Mouse (Mus musculus): Measurements from ENCODE around the gene Mras. TPM values are rescaled to one million over a fixed set of nuclear protein-coding genes. Genes with fewer than 3 reads are reported as not detected.

The Mras gene
- 4.6 and 8.6 TPM in 2 replicates for polyA plus RNA-seq (2012; ENCODE audit: insufficient read depth, insufficient read length, missing spikeins)

DNA sequence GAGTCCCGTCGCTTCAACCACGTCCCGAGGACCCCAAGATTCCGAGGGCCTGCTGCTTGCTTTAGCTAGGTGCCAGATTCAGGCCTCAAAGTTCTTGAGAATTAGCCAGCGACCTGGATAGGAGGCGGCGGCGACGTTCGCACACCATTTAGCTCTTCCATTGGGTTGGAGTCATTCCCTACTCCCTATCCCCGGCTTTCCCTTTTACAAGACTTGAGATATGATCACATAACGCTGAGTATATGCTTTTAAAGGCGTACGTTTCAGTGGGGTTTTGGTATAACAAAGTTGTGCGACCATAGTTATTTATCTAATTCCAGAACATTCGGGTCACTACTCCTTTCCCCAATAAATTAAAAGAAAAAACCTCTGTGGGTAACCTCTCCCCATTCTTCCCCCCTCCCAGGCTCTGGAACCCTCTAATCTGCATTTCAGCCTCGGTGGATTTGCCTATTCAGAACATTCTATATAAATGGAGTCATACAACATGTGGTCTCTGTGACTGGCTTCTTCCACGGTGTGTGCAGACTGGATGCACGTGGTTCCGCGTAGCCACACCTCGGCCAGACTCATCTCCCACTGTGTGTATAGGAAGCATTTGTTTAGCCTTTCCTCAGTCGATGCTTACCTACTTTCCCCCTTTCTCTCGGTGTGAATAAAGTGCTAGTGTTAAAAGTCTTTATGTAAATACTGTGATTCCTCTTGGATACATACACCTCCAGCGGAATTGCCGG, at the start of gene Mras:
TSS of gene Mras (minus strand) at position 351 of the 734 bp plus-strand sequence.
- Histone ChIP-seq H3K27ac (replicated peaks; ENCODE audit: low read depth, low read length) (peak within 1 kb of the TSS; percentile 95), H3K4me1 (ENCODE audit: control insufficient read depth, insufficient read depth, insufficient read length, low read length) (peaks cover 2% of the 10 kb centered on the region; the same call in 1 of the 2 replicates), H3K4me3 (ENCODE audit: insufficient read depth, low read depth, low read length) (peak within 1 kb of the TSS; percentile 96)

DNA sequence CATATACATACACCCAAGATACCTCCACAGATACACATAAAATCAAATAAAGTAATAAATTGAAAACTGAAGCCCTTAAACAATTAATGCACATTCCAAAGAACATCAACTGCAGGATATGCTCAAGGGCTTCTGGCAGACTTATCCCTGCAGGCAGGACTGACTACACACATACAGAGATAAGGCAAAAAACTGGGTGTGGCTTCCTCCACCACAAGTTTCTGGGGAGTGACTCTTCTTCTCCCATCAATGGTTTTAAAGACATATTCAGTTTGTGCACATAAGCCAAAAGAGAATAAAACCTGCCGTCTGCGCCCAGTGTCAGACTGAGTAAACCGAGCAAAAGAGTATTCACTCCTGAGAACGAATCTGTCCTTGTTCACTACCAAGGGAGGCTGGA, 48.0 kb upstream of the Mras start:
- Histone ChIP-seq H3K4me3 (ENCODE audit: insufficient read depth, low read depth, low read length) (no peak overlapping the region), H3K4me1 (ENCODE audit: control insufficient read depth, insufficient read depth, insufficient read length, low read length) (no peaks in the 10 kb centered on the region), H3K27ac (replicated peaks; ENCODE audit: low read depth, low read length) (no peak overlapping the region)

DNA sequence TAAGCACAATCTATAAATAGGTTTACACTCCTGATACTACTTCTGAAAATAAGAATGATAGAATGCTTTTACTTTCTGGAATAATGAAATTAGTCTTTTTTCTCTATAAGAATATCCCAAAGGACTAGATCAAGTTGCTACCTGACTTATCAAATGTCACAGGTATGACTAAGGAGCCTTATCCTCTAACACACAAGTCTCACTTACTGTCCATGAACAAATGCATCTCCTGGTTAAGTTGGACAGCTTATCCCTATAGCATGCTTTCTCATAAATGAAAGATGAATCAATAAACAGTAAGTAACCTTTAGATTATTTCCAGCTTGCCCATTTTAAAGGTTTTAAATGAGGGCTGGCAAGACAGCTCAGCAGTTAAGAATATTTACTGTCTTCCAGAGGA, 47.5 kb upstream of the Mras start:
- H3K4me3 ChIP-seq (ENCODE audit: insufficient read depth, low read depth, low read length) = no peak overlapping the region
- H3K4me1 ChIP-seq (ENCODE audit: control insufficient read depth, insufficient read depth, insufficient read length, low read length) = no peaks in the 10 kb centered on the region
- H3K27ac ChIP-seq (replicated peaks; ENCODE audit: low read depth, low read length) = no peak overlapping the region

DNA sequence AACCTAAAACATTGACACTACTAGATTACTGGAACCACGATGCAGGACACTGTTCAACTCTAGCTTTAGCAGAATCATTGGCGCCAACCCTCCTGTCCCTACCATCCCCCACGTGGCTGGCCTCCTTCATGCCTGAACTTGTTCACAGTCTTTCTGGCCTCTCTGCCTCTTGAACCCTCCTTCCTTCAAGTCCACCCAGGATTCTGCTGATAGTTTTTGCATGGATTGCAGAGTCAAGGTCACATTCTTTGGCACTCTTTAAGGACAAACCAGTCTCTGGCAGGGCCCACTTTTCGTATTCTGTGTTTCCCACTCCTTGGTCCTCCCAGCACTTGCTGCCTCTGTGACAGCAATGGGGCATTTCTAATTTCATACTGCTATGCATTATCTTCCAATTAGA, 46.0 kb upstream of the Mras start:
- no peak overlapping the region for H3K27ac ChIP-seq (replicated peaks; ENCODE audit: low read depth, low read length)
- H3K4me1 ChIP-seq (ENCODE audit: control insufficient read depth, insufficient read depth, insufficient read length, low read length) = no peaks in the 10 kb centered on the region
- H3K4me3 ChIP-seq (ENCODE audit: insufficient read depth, low read depth, low read length) = no peak overlapping the region

DNA sequence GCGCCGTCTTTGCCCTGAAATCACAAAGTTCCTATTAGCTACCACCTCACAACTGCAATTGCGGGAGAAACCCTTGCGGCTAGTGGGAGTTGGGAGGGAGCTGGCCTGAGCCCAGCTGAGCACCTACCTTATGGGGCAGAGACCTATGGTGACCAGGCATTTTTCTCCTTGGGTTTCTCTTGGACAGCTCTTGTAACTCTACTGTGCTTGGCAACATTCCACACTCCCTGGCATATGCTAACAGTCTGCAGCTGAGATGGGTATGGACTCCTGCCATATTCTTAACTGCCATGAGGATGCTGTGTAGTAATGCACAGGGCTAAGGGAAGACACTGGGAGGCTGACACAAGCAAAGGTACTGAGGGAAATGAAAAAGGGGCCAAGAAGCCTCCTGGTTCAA, 43.6 kb upstream of the Mras start:
- no peak overlapping the region for H3K27ac ChIP-seq (replicated peaks; ENCODE audit: low read depth, low read length)
- no peak overlapping the region for H3K4me3 ChIP-seq (ENCODE audit: insufficient read depth, low read depth, low read length)
- no peaks in the 10 kb centered on the region for H3K4me1 ChIP-seq (ENCODE audit: control insufficient read depth, insufficient read depth, insufficient read length, low read length)

DNA sequence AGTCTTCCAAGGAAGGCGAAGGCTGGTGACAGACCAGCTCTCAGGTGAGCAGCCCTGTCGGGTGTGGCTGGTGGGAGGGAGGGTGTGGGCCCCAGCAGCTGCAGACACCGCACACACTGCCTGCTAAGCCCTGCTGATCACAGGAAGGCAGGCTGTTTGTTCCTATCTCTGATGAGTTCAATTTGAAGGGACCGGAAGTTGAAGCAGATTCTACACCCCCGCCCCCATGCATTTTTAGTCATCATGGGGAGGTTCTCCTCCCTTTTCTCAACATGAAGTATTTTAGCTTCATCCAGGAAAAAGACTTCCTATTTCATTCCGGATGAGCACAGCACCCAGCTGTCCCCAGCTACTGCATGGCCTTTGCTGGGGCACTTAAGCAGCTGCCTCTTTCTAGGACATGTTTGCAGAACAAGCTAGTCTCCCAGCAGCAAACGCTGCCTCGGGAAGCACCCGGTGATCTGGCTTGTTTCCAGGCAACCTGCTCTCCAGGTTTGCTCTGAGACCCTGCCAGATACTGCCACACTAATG, 42.1 kb upstream of the Mras start:
- H3K4me1 ChIP-seq (ENCODE audit: control insufficient read depth, insufficient read depth, insufficient read length, low read length) = no peaks in the 10 kb centered on the region
- H3K27ac ChIP-seq (replicated peaks; ENCODE audit: low read depth, low read length) = no peak overlapping the region
- no peak overlapping the region for H3K4me3 ChIP-seq (ENCODE audit: insufficient read depth, low read depth, low read length)

DNA sequence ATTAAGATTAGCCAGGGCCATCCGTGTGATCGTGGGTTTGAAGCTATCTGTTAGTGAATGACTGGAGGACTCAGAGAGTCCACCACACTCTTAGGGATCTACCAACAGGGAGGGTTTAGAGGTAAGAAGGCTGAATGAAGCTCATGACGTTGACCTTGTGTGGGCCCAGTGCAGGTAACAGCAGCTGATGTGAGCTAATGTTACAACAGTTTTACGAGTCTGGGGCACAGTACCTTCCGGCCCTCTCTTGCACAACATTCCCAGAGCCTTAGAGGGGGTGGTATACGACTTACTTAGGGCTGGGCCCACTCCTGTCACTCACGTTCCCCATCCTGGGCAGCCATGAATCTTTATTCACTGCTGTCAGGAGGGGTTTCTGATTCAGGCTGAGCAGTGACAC, 34.2 kb upstream of the Mras start:
- Histone ChIP-seq H3K27ac (replicated peaks; ENCODE audit: low read depth, low read length) (no peak overlapping the region), H3K4me1 (ENCODE audit: control insufficient read depth, insufficient read depth, insufficient read length, low read length) (no peaks in the 10 kb centered on the region), H3K4me3 (ENCODE audit: insufficient read depth, low read depth, low read length) (no peak overlapping the region)

DNA sequence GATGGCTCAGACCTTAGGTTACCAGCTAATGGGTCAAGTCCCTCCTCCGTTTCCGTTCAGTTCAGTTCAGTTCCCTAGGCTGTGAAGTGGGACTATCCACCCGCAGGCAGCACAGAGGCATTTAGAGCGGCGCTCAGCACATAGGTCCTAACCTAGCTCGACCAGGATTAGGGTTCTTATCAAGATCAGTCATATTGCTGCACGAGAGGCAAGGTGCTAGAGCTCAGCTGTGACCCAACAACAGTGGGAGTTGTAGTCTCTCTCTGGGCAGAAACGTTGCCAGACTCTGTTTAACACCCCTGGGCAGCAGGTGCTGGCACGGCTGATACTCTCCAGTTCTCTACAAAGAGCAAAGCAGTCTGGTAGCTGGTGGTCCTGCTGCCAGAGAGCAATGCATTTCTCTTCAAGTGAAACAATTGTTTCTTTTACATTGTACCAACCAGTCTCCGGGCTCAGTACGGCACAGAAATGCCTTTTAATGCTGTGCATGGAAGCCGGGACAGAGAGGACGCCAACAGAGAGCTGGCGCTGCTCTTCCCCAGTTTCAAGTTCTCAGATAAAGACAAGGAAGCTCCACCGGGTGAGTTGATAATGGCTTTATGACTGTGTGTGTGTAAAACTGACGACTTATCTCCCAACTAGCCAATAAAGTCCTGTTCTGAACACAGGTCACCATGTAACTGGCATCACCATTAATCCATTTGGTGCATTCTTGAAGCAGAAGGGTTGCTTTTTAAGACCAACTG, 33.3 kb upstream of the Mras start:
- Histone ChIP-seq H3K27ac (replicated peaks; ENCODE audit: low read depth, low read length) (no peak overlapping the region), H3K4me1 (ENCODE audit: control insufficient read depth, insufficient read depth, insufficient read length, low read length) (no peaks in the 10 kb centered on the region), H3K4me3 (ENCODE audit: insufficient read depth, low read depth, low read length) (no peak overlapping the region)

DNA sequence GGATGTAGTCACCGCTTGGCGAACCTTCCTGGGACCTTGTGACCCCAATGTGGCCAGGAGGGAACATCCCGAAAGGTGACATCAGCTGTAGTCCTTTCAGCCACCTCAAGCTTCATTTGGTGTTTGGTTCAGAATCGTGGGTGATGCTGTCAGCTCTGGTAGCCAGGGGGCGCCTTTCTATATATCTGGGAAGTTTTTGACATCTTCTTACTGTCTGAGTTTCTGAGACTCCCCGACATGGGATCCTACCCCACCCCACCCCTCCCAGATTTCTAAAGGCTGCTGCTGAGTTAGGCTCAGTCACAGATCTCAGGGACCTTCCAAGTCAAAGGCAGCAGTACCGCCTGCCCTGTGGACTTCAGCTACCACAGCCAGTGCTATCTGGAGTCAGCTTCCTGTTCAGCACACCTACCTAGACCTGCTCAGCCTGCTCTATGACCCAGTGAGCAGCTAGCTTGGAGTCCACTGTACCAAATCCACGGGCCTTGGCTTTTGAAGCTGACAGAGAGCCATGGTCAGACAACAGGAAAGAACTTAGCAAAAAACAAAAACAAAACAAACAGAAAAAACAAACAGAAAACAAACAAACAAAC, 32.6 kb upstream of the Mras start:
- H3K27ac ChIP-seq (replicated peaks; ENCODE audit: low read depth, low read length) = no peak overlapping the region
- H3K4me3 ChIP-seq (ENCODE audit: insufficient read depth, low read depth, low read length) = no peak overlapping the region
- no peaks in the 10 kb centered on the region for H3K4me1 ChIP-seq (ENCODE audit: control insufficient read depth, insufficient read depth, insufficient read length, low read length)

DNA sequence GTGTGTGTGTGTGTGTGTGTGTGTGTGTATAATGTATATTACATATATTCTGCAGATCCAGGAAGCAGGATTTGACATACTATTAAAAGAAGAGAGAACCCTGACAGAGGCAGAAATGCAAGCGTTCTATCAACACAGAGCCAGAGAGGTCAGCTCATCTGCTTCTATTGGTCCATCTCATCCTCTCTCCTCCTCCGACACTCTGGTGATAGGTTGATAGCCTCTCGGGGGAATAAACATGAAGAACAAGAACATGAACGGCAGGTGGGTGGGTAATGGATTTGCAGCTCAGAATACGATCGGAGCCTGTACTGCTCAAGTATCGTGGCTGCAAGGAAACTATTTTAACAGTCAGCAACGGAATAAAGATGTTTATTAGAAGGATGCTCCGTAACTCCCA, 31.4 kb upstream of the Mras start:
- Histone ChIP-seq H3K4me3 (ENCODE audit: insufficient read depth, low read depth, low read length) (no peak overlapping the region), H3K27ac (replicated peaks; ENCODE audit: low read depth, low read length) (no peak overlapping the region), H3K4me1 (ENCODE audit: control insufficient read depth, insufficient read depth, insufficient read length, low read length) (no peaks in the 10 kb centered on the region)

DNA sequence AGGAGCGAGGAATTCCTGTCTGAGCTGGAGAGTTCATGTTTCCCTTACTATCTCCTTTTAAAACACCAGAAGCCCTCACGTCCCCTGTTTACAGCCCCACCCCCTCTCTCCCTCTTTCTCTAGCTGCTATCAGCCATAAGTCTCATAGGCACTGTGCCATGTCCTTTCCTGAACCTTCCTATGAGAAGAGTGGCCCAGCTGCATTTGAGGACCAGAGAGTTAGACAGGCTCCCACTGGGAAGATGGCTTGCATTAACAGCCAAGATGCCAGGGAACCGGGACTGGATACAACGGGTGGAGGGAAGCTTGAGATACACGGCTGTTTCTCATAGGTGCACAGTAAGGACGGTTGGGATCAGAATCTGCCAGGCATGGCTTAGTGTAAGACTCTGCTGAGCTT, 27.7 kb upstream of the Mras start:
- H3K4me1 ChIP-seq (ENCODE audit: control insufficient read depth, insufficient read depth, insufficient read length, low read length) = no peaks in the 10 kb centered on the region
- no peak overlapping the region for H3K4me3 ChIP-seq (ENCODE audit: insufficient read depth, low read depth, low read length)
- no peak overlapping the region for H3K27ac ChIP-seq (replicated peaks; ENCODE audit: low read depth, low read length)

DNA sequence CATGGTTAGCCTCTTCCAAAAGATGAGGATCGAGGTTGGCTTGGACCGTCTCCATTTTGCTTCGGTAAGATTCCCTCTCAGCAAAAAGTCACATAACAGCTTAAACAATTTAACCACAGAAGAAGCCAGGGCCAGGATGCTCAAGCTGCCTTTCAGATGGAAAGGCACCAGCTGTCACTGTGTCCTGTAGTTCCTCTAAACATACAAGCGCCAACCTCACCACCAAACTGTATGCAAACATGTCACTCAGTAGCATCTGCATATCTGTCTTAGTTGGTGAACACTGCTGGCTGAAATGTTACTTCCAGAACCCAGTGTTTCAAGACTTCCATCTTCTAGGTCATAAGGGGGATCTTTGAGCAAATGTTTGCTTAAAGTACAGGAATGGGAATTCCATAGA, 22.5 kb upstream of the Mras start:
- H3K4me1 ChIP-seq (ENCODE audit: control insufficient read depth, insufficient read depth, insufficient read length, low read length) = no peaks in the 10 kb centered on the region
- no peak overlapping the region for H3K4me3 ChIP-seq (ENCODE audit: insufficient read depth, low read depth, low read length)
- no peak overlapping the region for H3K27ac ChIP-seq (replicated peaks; ENCODE audit: low read depth, low read length)

DNA sequence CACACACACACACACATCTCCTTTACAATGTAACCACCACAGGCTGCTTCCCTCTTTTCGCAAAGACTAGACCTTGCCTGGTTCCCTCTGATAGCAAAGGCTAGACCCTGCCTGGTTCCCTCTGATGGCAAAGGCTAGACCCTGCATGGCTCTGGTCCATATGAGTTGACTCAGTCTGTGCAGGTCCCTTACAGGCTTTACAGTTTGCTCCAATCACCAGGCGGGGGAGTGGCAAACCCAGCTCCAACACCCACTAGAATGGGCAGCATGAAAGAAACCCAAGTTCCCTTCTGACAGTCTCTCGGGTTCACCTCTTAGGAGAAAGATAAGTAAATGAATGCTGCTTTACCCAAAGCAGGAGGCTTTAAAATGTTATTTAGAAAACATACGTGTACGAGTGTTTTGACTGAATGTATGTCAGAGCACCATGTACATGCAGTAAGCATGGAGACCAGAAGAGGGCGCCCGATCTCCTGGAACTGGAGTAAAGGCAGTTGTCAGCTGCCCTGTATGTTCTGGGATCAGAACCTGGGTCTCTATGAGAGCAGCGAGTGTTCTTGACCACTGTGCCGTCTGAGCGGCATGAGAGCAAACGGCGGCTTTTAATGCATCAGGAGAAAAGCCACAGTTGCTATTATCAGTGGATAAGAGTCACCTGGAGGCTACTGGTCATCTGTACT, 21.5 kb upstream of the Mras start:
- no peak overlapping the region for H3K27ac ChIP-seq (replicated peaks; ENCODE audit: low read depth, low read length)
- H3K4me3 ChIP-seq (ENCODE audit: insufficient read depth, low read depth, low read length) = no peak overlapping the region
- no peaks in the 10 kb centered on the region for H3K4me1 ChIP-seq (ENCODE audit: control insufficient read depth, insufficient read depth, insufficient read length, low read length)

DNA sequence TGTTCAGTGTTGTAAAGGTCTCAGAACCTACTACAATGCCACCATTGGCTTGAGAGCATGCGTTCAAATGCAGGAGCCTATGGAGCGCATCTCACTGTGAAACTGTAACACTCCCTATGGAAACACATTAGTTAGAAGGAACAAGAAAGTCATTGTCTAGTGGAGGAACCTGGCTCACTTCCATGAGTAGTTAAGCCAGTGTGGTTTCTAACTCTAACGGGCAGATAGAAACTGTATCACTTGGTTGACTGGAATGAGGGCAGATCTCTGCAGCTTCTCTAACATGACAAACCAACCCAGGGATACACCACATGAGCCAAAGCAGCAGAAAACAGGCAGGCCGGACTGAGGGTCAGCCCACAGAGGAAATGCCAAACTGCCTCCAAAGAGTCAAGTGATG, 17.0 kb upstream of the Mras start:
- no peak overlapping the region for H3K4me3 ChIP-seq (ENCODE audit: insufficient read depth, low read depth, low read length)
- no peaks in the 10 kb centered on the region for H3K4me1 ChIP-seq (ENCODE audit: control insufficient read depth, insufficient read depth, insufficient read length, low read length)
- H3K27ac ChIP-seq (replicated peaks; ENCODE audit: low read depth, low read length) = no peak overlapping the region

DNA sequence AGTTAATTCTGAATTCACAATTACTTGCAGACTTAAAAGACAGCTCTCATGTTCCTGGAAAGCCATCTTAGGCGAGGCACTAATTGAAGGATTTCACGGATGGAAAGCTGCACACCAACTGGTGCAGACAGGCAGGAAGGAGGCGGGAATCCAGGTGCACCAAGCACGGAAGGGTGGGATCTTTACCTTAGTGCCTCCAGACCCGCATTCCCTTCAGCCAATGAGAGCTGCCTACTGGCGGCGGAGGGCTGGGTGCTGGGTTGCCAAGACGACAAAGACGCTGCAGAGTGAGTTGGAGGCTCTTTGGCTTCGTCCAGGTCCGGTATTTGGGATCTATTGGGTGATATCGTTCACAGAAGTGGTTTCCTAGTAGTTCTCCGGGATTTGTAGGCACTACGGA, 14.0 kb upstream of the Mras start, which contains the start of gene Nme9:
TSS of gene Nme9 (plus strand) at position 315 of the 400 bp plus-strand sequence.
- Histone ChIP-seq H3K4me3 (ENCODE audit: insufficient read depth, low read depth, low read length) (no peak within 1 kb of the TSS), H3K4me1 (ENCODE audit: control insufficient read depth, insufficient read depth, insufficient read length, low read length) (no peaks in the 10 kb centered on the region), H3K27ac (replicated peaks; ENCODE audit: low read depth, low read length) (no peak within 1 kb of the TSS)

Data from brown adipose tissue, adult 24 weeks (tissue).